Mouse (Mus musculus): Measurements from ENCODE around the gene Zbtb21. TPM values are rescaled to one million over a fixed set of nuclear protein-coding genes. Genes with fewer than 3 reads are reported as not detected.
A peak's percentile ranks its signal among the peaks of the same experiment; 100 is the strongest.
"Not testable (repeated sequence)": the region's sequence is repeated elsewhere in the genome, so short reads cannot be mapped to it uniquely, and the experiment has no call there.

Zbtb21 gene
- polyA plus RNA-seq (2014; fragmentation: Nextera tagmentation; extraction: Ambion mirVana) = 10.4 and 11.2 TPM in 2 replicates

DNA sequence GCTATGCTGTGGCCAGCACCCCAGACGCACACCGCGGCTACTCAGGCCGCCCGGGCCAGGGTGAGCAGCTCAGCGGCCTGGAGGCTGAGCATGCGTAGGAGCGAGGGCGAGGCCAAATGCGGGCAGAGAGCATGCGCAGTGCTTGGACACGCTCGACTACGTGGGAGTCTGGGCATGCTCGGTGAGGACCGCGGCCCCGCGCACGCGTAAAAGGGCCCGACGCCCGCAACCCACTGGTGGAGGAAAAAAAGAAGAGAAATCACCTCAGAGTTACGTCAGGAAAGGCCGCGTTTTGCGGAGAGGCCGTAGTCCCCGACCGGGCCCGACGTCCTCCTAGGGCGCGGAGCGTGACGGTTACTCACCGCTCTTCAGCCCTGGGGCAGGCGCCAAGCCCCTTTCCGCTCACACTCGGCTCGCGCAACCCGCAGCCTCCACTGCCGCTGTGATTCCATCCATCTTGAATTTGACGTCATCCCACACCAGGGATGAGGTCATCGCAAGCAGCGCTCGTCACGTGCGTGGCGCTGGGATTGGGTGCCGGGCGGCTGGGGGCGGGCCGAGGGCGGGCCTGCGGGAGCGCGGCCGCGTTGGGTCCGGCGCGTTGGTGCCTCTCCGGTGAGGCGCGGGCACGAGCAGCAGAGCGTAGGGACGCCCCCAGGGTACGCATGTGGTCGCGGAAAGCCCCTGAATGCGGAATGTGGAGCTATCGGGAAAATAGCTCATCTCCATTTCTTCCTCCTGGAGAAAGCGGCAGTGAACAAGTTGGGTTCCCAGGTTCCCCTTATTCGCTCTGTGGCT, at the start of gene Zbtb21, which contains the start of gene C2cd2:
Zbtb21 (minus strand) TSS at position 472 of the 798 bp plus-strand sequence.
C2cd2 (minus strand) TSS at position 448 of the 798 bp plus-strand sequence.
- Histone ChIP-seq H3K27ac (ENCODE audit: low read depth, low read length) (peak within 1 kb of the TSS; percentile 96), H3K36me3 (ENCODE audit: control insufficient read depth, insufficient read depth, low read length) (no peaks in the 10 kb centered on the region), H3K9ac (ENCODE audit: low read depth, low read length) (peak within 1 kb of the TSS; percentile 82), H3K4me3 (ENCODE audit: low read depth, low read length) (peak within 1 kb of the TSS; percentile 66), H3K4me2 (peak within 1 kb of the TSS; percentile 77), H3K27me3 (ENCODE audit: control insufficient read depth, insufficient read depth, low read length) (no peaks in the 10 kb centered on the region), H3K4me1 (ENCODE audit: control insufficient read depth, insufficient read depth, low read length) (peaks cover 15% of the 10 kb centered on the region; the same call in 1 of the 2 replicates), H3K9me3 (replicated peaks; ENCODE audit: control insufficient read depth, low read length) (no peaks in the 10 kb centered on the region)
- WGBS (ENCODE audit: insufficient replicate concordance) = under 1% methylated on average over 78 of the region's 78 CpGs
- peak; percentile 97 for ATAC-seq (replicated peaks; ENCODE audit: insufficient number of reproducible peaks, low FRiP score, low TSS enrichment)

DNA sequence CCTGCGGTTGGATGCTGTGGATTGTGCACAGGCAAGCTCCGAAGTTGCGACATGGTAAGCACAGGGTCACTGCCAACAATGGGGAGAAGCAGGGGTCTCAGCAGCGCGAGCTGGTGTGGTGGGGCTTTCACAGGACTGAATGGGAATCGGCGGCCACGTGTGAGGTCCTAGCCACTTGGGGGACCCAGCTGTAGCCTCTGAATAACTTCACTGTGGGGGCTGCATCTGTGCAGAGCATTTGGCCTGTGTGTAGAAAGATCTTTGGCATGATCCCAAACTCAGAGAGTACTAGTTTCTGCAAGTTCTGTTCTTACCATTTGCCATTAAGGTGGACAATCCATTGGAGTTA, 34.9 kb upstream of the Zbtb21 start:
- peaks cover 10% of the 10 kb centered on the region for H3K4me1 ChIP-seq (ENCODE audit: control insufficient read depth, insufficient read depth, low read length)
- H3K9me3 ChIP-seq (replicated peaks; ENCODE audit: control insufficient read depth, low read length); H3K36me3 ChIP-seq (ENCODE audit: control insufficient read depth, insufficient read depth, low read length); H3K27me3 ChIP-seq (ENCODE audit: control insufficient read depth, insufficient read depth, low read length): not testable (repeated sequence)
- H3K4me3 ChIP-seq (ENCODE audit: low read depth, low read length) = peak overlapping the region; percentile 60
- peak overlapping the region; percentile 72 for H3K9ac ChIP-seq (ENCODE audit: low read depth, low read length)
- H3K4me2 ChIP-seq = peak overlapping the region; percentile 69
- H3K27ac ChIP-seq (ENCODE audit: low read depth, low read length) = peak overlapping the region; percentile 83
- 3% methylated on average over 8 of the region's 8 CpGs for WGBS (ENCODE audit: insufficient replicate concordance)
- ATAC-seq (replicated peaks; ENCODE audit: insufficient number of reproducible peaks, low FRiP score, low TSS enrichment) = peak; percentile 56

DNA sequence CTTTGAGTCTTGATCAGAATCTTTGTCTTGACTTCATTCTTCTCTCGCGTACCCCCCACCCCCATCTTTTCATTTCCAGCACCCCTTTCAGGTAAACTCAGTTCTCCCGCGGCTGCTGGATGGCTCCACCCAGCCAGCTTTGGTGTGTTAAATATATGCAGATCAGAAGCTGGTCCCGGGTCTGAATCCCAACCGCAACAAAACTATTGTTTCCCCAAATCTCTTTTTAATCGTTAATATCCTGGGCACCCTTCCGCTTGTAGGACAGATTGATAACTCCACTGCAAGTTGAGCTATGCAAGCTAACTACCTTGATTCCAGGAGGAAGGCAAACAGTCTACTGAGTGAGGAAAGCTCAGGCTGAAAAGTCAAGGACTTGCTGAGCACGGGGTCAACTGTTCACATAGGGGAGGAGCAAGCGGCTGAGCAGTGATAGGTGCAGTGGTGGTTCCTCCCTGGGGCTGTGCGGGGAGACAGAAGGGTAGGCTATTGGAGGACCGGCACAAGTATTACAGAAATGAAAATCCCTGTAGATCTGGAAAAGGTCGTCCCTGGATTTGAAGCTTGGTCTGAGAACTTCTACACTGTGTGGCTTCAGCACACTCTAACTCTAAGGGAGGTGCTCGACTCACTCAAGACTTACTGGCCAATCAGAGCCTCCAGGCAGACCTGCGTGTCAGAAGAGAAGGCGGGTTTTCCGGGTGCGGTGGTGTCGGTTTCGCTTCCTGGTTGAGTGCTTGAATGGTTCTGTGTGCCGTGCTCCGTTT, 34.4 kb upstream of the Zbtb21 start, which contains the start of gene B230307C23Rik:
B230307C23Rik (plus strand) TSS at position 700 of the 767 bp plus-strand sequence.
- H3K36me3 ChIP-seq (ENCODE audit: control insufficient read depth, insufficient read depth, low read length) = no peaks in the 10 kb centered on the region
- peak; percentile 97 for ATAC-seq (replicated peaks; ENCODE audit: insufficient number of reproducible peaks, low FRiP score, low TSS enrichment)
- no peaks in the 10 kb centered on the region for H3K9me3 ChIP-seq (replicated peaks; ENCODE audit: control insufficient read depth, low read length)
- WGBS (ENCODE audit: insufficient replicate concordance) = 2% methylated on average over 22 of the region's 22 CpGs
- peaks cover 10% of the 10 kb centered on the region for H3K4me1 ChIP-seq (ENCODE audit: control insufficient read depth, insufficient read depth, low read length)
- H3K4me3 ChIP-seq (ENCODE audit: low read depth, low read length) = peak within 1 kb of the TSS; percentile 60
- H3K9ac ChIP-seq (ENCODE audit: low read depth, low read length) = peak within 1 kb of the TSS; percentile 72
- H3K27ac ChIP-seq (ENCODE audit: low read depth, low read length) = peak within 1 kb of the TSS; percentile 83
- H3K4me2 ChIP-seq = peak within 1 kb of the TSS; percentile 69
- no peaks in the 10 kb centered on the region for H3K27me3 ChIP-seq (ENCODE audit: control insufficient read depth, insufficient read depth, low read length)

DNA sequence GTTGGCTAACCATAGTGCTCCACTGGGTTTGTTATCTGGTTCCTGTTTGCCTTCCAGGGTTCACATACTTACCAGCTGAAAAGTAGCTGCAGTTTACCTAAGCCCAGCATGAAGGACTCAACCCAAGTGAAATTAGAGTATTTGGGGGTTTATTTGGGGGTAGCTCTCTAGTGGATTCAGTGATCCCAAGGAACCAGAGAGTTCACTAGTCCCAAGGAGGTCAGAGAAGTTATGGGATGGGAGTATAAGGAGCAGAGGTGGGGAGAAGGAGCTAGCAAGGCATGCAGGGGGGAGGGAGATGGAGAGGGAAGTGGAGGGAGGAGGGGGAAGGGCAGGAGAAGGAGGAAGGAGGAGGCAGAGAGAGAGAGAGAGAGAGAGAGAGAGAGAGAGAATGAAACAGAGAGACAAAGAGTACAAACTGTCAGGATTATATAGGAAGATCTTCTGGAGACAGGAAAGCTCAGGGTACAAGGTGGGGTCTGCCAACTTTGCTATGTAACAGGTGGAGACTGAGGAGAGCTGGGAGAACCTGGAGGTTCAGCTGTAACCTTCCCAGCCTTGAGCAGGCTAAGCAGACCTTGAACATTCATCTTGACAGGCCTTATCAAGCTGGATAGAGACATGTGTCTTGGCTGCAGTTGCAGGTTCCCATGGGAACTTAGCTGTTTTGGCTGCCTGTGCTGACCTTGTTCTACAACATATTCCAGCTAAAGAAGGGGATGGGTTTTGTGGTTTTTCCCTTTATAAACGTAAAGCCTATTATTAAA, 33.6 kb upstream of the Zbtb21 start:
- Histone ChIP-seq H3K27me3 (ENCODE audit: control insufficient read depth, insufficient read depth, low read length) (no peaks in the 10 kb centered on the region), H3K9me3 (replicated peaks; ENCODE audit: control insufficient read depth, low read length) (no peaks in the 10 kb centered on the region), H3K4me3 (ENCODE audit: low read depth, low read length) (peak overlapping the region; percentile 60), H3K27ac (ENCODE audit: low read depth, low read length) (no peak overlapping the region), H3K4me1 (ENCODE audit: control insufficient read depth, insufficient read depth, low read length) (peaks cover 10% of the 10 kb centered on the region), H3K36me3 (ENCODE audit: control insufficient read depth, insufficient read depth, low read length) (no peaks in the 10 kb centered on the region), H3K9ac (ENCODE audit: low read depth, low read length) (peak overlapping the region; percentile 72; the same call in 1 of the 2 replicates), H3K4me2 (peak overlapping the region; percentile 69)
- ATAC-seq (replicated peaks; ENCODE audit: insufficient number of reproducible peaks, low FRiP score, low TSS enrichment) = no peak
- WGBS (ENCODE audit: insufficient replicate concordance) = 18% methylated on average over 1 of the region's 1 CpGs

DNA sequence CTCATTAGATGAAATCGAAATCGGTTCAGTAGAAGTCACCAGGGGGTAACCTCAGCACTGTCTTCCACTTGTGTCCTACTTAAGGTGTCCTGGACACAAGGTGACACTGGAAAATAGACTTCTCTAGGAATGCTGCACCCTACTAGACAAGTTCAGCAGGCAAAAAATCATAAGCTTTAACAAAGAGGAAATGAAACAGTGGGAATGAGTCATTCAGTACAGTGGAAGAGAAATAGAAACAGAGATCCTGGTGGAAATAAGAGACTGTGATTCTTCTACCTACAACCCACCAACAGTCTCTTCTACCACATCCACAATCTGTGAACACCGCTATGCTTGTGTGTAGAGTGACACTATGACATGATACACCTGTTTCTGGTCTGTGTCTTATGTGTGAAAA, 30.1 kb upstream of the Zbtb21 start:
- 70% methylated on average over 3 of the region's 3 CpGs for WGBS (ENCODE audit: insufficient replicate concordance)
- not testable (repeated sequence) for ATAC-seq (replicated peaks; ENCODE audit: insufficient number of reproducible peaks, low FRiP score, low TSS enrichment)

DNA sequence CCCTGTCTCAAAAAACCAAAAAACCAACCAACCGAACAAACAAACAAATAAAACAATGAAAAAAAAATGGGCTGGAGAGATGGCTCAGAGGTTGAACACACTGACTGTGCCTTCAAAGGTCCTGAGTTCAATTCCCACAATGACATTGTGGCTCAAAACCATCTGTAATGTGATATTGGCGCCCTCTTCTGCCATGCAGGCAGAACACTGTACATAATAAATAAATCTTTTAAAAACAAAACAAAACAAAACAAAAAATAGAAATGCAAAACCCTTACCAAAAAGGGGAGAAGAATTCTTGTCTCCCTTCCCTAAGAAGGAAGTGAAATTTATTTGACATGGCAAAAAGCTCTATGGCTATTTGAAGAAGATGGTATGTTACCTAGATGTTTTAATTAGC, 29.1 kb upstream of the Zbtb21 start:
- ATAC-seq (replicated peaks; ENCODE audit: insufficient number of reproducible peaks, low FRiP score, low TSS enrichment) = no peak
- H3K4me1 ChIP-seq (ENCODE audit: control insufficient read depth, insufficient read depth, low read length) = peaks cover 5% of the 10 kb centered on the region
- 69% methylated on average over 2 of the region's 2 CpGs for WGBS (ENCODE audit: insufficient replicate concordance)

More for the DNA sequence above, 30.1 kb upstream of the Zbtb21 start:
- not testable (repeated sequence) for H3K4me1 ChIP-seq (ENCODE audit: control insufficient read depth, insufficient read depth, low read length); H3K27ac ChIP-seq (ENCODE audit: low read depth, low read length); H3K4me2 ChIP-seq; H3K9ac ChIP-seq (ENCODE audit: low read depth, low read length); H3K9me3 ChIP-seq (replicated peaks; ENCODE audit: control insufficient read depth, low read length); H3K4me3 ChIP-seq (ENCODE audit: low read depth, low read length); H3K36me3 ChIP-seq (ENCODE audit: control insufficient read depth, insufficient read depth, low read length); H3K27me3 ChIP-seq (ENCODE audit: control insufficient read depth, insufficient read depth, low read length)

DNA sequence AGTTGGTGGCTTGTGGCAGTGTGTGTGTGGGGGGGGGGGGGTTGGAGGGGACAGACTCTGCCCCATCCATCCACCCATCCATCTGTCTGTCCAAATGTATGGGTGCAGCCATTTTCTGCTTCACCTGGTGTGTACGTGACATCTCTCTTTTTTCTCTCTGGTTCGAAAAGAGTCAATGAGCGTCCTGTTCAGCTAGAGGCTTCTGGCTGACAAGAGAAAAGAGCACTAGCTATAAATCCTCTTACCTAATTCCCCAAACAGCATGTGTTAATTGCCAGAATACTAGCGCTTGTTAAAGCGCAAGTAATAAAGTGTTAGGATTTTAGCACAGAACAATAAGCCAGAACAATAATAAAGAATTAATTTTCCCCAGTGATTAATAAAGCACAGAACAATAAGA, 22.2 kb upstream of the Zbtb21 start:
- no peak overlapping the region for H3K27ac ChIP-seq (ENCODE audit: low read depth, low read length)
- 80% methylated on average over 5 of the region's 5 CpGs for WGBS (ENCODE audit: insufficient replicate concordance)
- no peaks in the 10 kb centered on the region for H3K36me3 ChIP-seq (ENCODE audit: control insufficient read depth, insufficient read depth, low read length)
- ATAC-seq (replicated peaks; ENCODE audit: insufficient number of reproducible peaks, low FRiP score, low TSS enrichment) = no peak
- H3K4me3 ChIP-seq (ENCODE audit: low read depth, low read length) = no peak overlapping the region
- no peaks in the 10 kb centered on the region for H3K4me1 ChIP-seq (ENCODE audit: control insufficient read depth, insufficient read depth, low read length)
- no peaks in the 10 kb centered on the region for H3K9me3 ChIP-seq (replicated peaks; ENCODE audit: control insufficient read depth, low read length)
- H3K4me2 ChIP-seq = no peak overlapping the region
- no peak overlapping the region for H3K9ac ChIP-seq (ENCODE audit: low read depth, low read length)
- no peaks in the 10 kb centered on the region for H3K27me3 ChIP-seq (ENCODE audit: control insufficient read depth, insufficient read depth, low read length)

More for the DNA sequence above, 29.1 kb upstream of the Zbtb21 start:
- Histone ChIP-seq H3K9ac (ENCODE audit: low read depth, low read length) (no peak overlapping the region), H3K27ac (ENCODE audit: low read depth, low read length) (no peak overlapping the region), H3K36me3 (ENCODE audit: control insufficient read depth, insufficient read depth, low read length) (no peaks in the 10 kb centered on the region), H3K4me3 (ENCODE audit: low read depth, low read length) (no peak overlapping the region), H3K4me2 (no peak overlapping the region), H3K27me3 (ENCODE audit: control insufficient read depth, insufficient read depth, low read length) (no peaks in the 10 kb centered on the region), H3K9me3 (replicated peaks; ENCODE audit: control insufficient read depth, low read length) (no peaks in the 10 kb centered on the region)

DNA sequence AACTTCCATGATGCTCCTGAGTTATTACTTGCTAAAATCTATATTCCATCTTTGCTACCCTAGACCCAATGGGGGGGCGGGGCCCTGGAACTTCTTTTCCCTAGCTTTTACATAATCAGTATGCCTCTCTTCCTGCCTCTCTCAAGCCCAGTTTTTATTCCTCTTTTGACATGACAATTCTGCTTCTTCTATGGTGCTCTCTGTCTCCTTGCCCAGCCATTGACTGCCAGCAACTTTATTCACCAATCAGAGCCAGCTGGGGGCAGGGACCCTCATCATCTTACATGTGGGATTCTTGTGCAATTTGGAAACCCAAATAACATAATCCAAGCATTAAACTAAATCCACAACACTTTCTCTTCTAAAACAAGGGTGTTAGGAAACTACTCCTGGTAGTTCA, 18.9 kb upstream of the Zbtb21 start:
- H3K4me1 ChIP-seq (ENCODE audit: control insufficient read depth, insufficient read depth, low read length) = no peaks in the 10 kb centered on the region
- H3K27me3 ChIP-seq (ENCODE audit: control insufficient read depth, insufficient read depth, low read length) = no peaks in the 10 kb centered on the region
- no peak overlapping the region for H3K4me3 ChIP-seq (ENCODE audit: low read depth, low read length)
- ATAC-seq (replicated peaks; ENCODE audit: insufficient number of reproducible peaks, low FRiP score, low TSS enrichment) = no peak
- H3K4me2 ChIP-seq = no peak overlapping the region
- H3K9me3 ChIP-seq (replicated peaks; ENCODE audit: control insufficient read depth, low read length) = no peaks in the 10 kb centered on the region
- 83% methylated on average over 1 of the region's 1 CpGs for WGBS (ENCODE audit: insufficient replicate concordance)
- no peak overlapping the region for H3K9ac ChIP-seq (ENCODE audit: low read depth, low read length)
- H3K27ac ChIP-seq (ENCODE audit: low read depth, low read length) = no peak overlapping the region
- no peaks in the 10 kb centered on the region for H3K36me3 ChIP-seq (ENCODE audit: control insufficient read depth, insufficient read depth, low read length)
